ENCODE assay signal across 16 mouse cellular contexts in genomic region chr5:129997700-129998099, GRCm38 (mm10). TPM values are rescaled to one million over a fixed set of nuclear protein-coding genes. Genes with fewer than 3 reads are reported as not detected.
DNase-seq lines count a peak whose midpoint lies in the region; ATAC-seq and TF ChIP-seq lines count a peak whose summit lies in the region.
"Had no signal": no experiment of that assay in that cellular context is flagged by ENCODE, and none has a peak within 500 bp of the region (broad histone marks: within the 10 kb centered on the region; RNA-seq: fewer than 3 reads in every experiment).

No protein-coding gene starts in this region.

- no peaks in the 10 kb centered on the region for H3K27me3 ChIP-seq in liver, embryonic 12.5 days (replicated peaks)
- H3K27me3 ChIP-seq: limb, embryonic 13.5 days; neural tube, embryonic 15.5 days had no signal

- no peak overlapping the region for H3K4me2 ChIP-seq in liver, embryonic 12.5 days
- H3K4me2 ChIP-seq: hindbrain, embryonic 14.5 days; limb, embryonic 13.5 days; neural tube, embryonic 15.5 days had no signal

- H3K36me3 ChIP-seq in liver, embryonic 12.5 days = peaks cover 71% of the 10 kb centered on the region
- H3K36me3 ChIP-seq: neural tube, embryonic 15.5 days had no signal

- no peak overlapping the region for H3K9ac ChIP-seq in liver, embryonic 12.5 days
- H3K9ac ChIP-seq: hindbrain, embryonic 14.5 days; limb, embryonic 13.5 days; neural tube, embryonic 15.5 days had no signal

- WGBS in liver, embryonic 12.5 days (ENCODE audit: insufficient replicate concordance) = 78% methylated on average over 19 of the region's 19 CpGs
- 72% methylated on average over 19 of the region's 19 CpGs for WGBS in bone marrow, adult 2 months

- 0 out of 2 replicates have a peak, but pooled peaks have one; percentile 16 for TF ChIP-seq CTCF in bone marrow, adult 2 months (IDR thresholded peaks at IDR 0.05; ENCODE audit: control insufficient read depth, insufficient read depth, low read length)

- TF ChIP-seq POLR2A in bone marrow, adult 2 months (IDR thresholded peaks at IDR 0.05; ENCODE audit: borderline replicate concordance, control insufficient read depth, low read depth, low read length) = no peak

- H3K4me1 ChIP-seq in liver, embryonic 12.5 days = peaks cover 42% of the 10 kb centered on the region
- H3K4me1 ChIP-seq in bone marrow, adult 2 months (ENCODE audit: control insufficient read depth, insufficient read depth, low read length) = peaks cover 2% of the 10 kb centered on the region; the same call in 1 of the 2 replicates

- no peak overlapping the region for H3K4me3 ChIP-seq in liver, embryonic 12.5 days
- H3K4me3 ChIP-seq in bone marrow, adult 2 months (replicated peaks; ENCODE audit: control insufficient read depth, low read depth, low read length) = no peak overlapping the region
- H3K4me3 ChIP-seq: limb, embryonic 13.5 days; midbrain, embryonic 10.5 days; neural tube, embryonic 15.5 days had no signal

- peak overlapping the region; percentile 25 for H3K27ac ChIP-seq in liver, embryonic 12.5 days
- H3K27ac ChIP-seq in bone marrow, adult 2 months (ENCODE audit: control insufficient read depth, insufficient read depth, low read depth, low read length, poor library complexity) = no peak overlapping the region
- H3K27ac ChIP-seq: hindbrain, embryonic 14.5 days; limb, embryonic 13.5 days; midbrain, embryonic 10.5 days; neural tube, embryonic 15.5 days had no signal

- no peak for ATAC-seq in liver, embryonic 12.5 days
- ATAC-seq: forebrain, embryonic 16.5 days; lung, postnatal 0 days had no signal

- DNase-seq in liver (no peak), 3T3-L1 (ENCODE audit: low read depth, low spot score) (peak; percentile 40), 416B (ENCODE audit: low read depth) (peak; percentile 55)
- DNase-seq in gastrocnemius, postnatal 4 days (ENCODE audit: low spot score in 2 of 2) = no peak
- DNase-seq in spleen, postnatal 36 days (ENCODE audit: low spot score in 2 of 2) = no peak
- DNase-seq: adrenal gland, postnatal 10 days; kidney, adult 9 months; right cerebral cortex, postnatal 4 days had no signal

- no peaks in the 10 kb centered on the region for H3K9me3 ChIP-seq in liver, embryonic 12.5 days (replicated peaks)
- H3K9me3 ChIP-seq: limb, embryonic 13.5 days; midbrain, embryonic 10.5 days; neural tube, embryonic 15.5 days had no signal

RNA-seq across cellular contexts. Expression of gene Gusb, which starts 5.1 kb away (rescaled TPM):
- 44.8 and 49.1 TPM in 2 replicates for polyA plus RNA-seq in liver, embryonic 12.5 days (2016; fragmentation: Nextera tagmentation; extraction: Ambion mirVana)
- 14.5 and 22.6 TPM in 2 replicates for polyA plus RNA-seq in bone marrow, adult 2 months (2011; ENCODE audit: insufficient read depth, insufficient read length, low replicate concordance, missing spikeins)
- total RNA-seq in gastrocnemius, postnatal 4 days (2021) = 10 to 100 TPM; 25.1 to 28.6 TPM

RNA-seq across cellular contexts. Expression of gene Asl, which starts 31.3 kb away (rescaled TPM):
- polyA plus RNA-seq in liver, embryonic 12.5 days (2016; fragmentation: Nextera tagmentation; extraction: Ambion mirVana) = 39.1 and 41.1 TPM in 2 replicates
- polyA plus RNA-seq in bone marrow, adult 2 months (2011; ENCODE audit: insufficient read depth, insufficient read length, low replicate concordance, missing spikeins) = 14.9 and 37.1 TPM in 2 replicates
- 10 to 100 TPM; 13.0 to 14.8 TPM for total RNA-seq in gastrocnemius, postnatal 4 days (2021)

RNA-seq across cellular contexts. Expression of gene Crcp, which starts 31.4 kb away (rescaled TPM):
- 33.9 and 34.7 TPM in 2 replicates for polyA plus RNA-seq in liver, embryonic 12.5 days (2016; fragmentation: Nextera tagmentation; extraction: Ambion mirVana)
- 10.5 and 18.0 TPM in 2 replicates for polyA plus RNA-seq in bone marrow, adult 2 months (2011; ENCODE audit: insufficient read depth, insufficient read length, low replicate concordance, missing spikeins)
- 10 to 100 TPM; 14.4 to 16.3 TPM for total RNA-seq in gastrocnemius, postnatal 4 days (2021)

RNA-seq across cellular contexts. Expression of gene Vkorc1l1, which starts 55.9 kb away (rescaled TPM):
- 29.8 and 31.2 TPM in 2 replicates for polyA plus RNA-seq in liver, embryonic 12.5 days (2016; fragmentation: Nextera tagmentation; extraction: Ambion mirVana)
- polyA plus RNA-seq in bone marrow, adult 2 months (2011; ENCODE audit: insufficient read depth, insufficient read length, low replicate concordance, missing spikeins) = 14.4 and 15.2 TPM in 2 replicates
- total RNA-seq in gastrocnemius, postnatal 4 days (2021) = 10 to 100 TPM; 21.3 to 22.0 TPM

Comparison
In these comparisons a context has a peak if more than half of its experiments do, and no peak if none do; other contexts are left out.
1. DNase-seq: peak in 3T3-L1 (single experiment) and 416B (single experiment); none in liver (single experiment), gastrocnemius, postnatal 4 days (0 of 2) and spleen, postnatal 36 days (0 of 2).